Mouse (Mus musculus): ENCODE data around the gene Il20ra. TPM values are rescaled to one million over a fixed set of nuclear protein-coding genes. Genes with fewer than 3 reads are reported as not detected.
A peak's percentile ranks its signal among the peaks of the same experiment; 100 is the strongest.
"Not testable (repeated sequence)": the region's sequence is repeated elsewhere in the genome, so short reads cannot be mapped to it uniquely, and the experiment has no call there.

Gene Il20ra
- polyA plus RNA-seq, 1 experiment from 2014 or later = 0.56 TPM

DNA sequence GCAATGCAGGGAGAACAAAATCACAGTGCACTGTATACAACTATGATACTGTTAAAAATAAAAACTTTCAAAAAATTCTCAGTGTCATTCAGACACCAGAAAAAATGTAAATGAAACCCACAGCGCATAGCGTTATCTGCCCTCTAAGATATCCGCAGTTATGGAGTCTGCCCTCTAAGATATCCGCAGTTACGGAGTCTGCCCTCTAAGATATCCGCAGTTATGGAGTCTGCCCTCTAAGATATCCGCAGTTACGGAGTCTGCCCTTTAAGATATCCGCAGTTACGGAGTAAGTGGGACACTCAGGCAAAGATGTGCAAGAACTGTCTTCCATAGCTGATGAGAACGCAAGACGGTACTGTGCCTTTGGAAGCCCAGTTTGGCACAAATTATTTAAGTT, 4.6 kb upstream of the Il20ra start:
- Histone ChIP-seq H3K9ac (no peak overlapping the region), H3K27me3 (peaks cover 4% of the 10 kb centered on the region), H3K4me1 (peaks cover 9% of the 10 kb centered on the region; the same call in 1 of the 2 replicates), H3K9me3 (replicated peaks) (no peaks in the 10 kb centered on the region), H3K4me2 (replicated peaks) (no peak overlapping the region), H3K4me3 (replicated peaks) (no peak overlapping the region), H3K36me3 (no peaks in the 10 kb centered on the region), H3K27ac (replicated peaks) (no peak overlapping the region)
- 65% methylated on average over 12 of the region's 12 CpGs for whole genome bisulfite sequencing
- no peak for ATAC-seq (ENCODE audit: insufficient number of reproducible peaks, low FRiP score, low TSS enrichment, low read depth)

DNA sequence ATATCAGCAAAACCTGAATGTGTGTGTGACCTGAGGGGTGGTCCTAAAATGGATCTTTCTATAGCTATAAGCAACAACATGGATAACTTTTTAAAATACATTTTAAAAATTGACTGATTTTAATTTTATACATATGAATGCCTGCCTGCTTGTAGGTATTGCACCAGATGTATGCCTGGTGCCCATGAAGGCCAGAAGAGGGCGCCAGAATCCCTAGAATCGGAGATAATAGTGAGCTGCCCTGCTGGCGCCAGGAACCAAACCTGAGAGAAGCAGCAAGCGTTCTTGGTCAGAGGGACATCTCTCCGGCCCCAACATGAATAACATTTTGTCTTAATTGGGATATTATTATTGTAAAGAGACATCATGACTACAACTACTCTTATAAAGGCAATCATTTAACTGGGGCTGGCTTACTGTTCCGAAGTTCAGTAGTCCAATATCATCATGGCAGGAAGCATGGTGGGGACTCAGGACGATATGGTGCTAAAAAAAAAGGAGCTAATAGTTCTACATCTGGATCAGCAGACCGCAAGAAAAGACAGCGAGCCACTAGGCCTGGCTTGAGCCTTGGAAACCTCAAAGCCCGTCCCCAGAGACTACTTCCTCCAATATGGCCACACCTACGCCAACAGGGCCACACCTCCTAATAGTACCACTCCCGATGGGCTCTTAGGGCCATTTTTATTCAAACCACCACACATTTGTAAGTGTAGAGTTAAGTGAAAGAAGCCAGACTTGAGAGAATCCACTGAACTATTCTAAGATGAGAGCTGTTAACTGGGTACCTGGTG, 3.9 kb upstream of the Il20ra start:
- Histone ChIP-seq H3K9ac (no peak overlapping the region), H3K4me3 (replicated peaks) (no peak overlapping the region), H3K36me3 (no peaks in the 10 kb centered on the region), H3K27ac (replicated peaks) (no peak overlapping the region), H3K27me3 (peaks cover 4% of the 10 kb centered on the region), H3K4me2 (replicated peaks) (no peak overlapping the region), H3K4me1 (peaks cover 10% of the 10 kb centered on the region; the same call in 1 of the 2 replicates), H3K9me3 (replicated peaks) (no peaks in the 10 kb centered on the region)
- ATAC-seq (ENCODE audit: insufficient number of reproducible peaks, low FRiP score, low TSS enrichment, low read depth) = no peak
- 61% methylated on average over 12 of the region's 12 CpGs for WGBS

DNA sequence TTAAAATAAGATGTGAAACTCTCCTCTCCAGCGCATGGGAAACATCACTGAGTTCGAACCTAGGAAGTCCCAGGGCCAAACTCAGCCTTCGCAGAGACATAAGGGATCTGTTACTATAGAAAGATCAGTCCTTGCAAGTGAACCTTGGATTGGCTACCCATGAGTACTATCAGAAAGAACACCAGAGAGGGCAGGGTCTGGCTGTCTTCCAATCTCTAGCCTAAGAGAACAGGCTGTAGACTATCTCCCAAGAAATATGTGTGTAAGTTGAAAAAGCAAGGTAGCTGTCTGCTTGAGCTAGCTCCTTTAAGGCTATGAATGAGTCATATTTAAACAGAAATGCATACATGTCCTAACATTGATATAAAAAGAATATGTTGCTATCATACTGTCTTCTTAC, 1.4 kb upstream of the Il20ra start:
- peaks cover 10% of the 10 kb centered on the region; the same call in 1 of the 2 replicates for H3K4me1 ChIP-seq
- H3K4me2 ChIP-seq (replicated peaks) = no peak overlapping the region
- ATAC-seq (ENCODE audit: insufficient number of reproducible peaks, low FRiP score, low TSS enrichment, low read depth) = no peak
- WGBS = 72% methylated on average over 3 of the region's 3 CpGs
- no peaks in the 10 kb centered on the region for H3K36me3 ChIP-seq
- no peak overlapping the region for H3K27ac ChIP-seq (replicated peaks)
- H3K9me3 ChIP-seq (replicated peaks) = no peaks in the 10 kb centered on the region
- no peak overlapping the region for H3K9ac ChIP-seq
- H3K27me3 ChIP-seq = peaks cover 10% of the 10 kb centered on the region
- no peak overlapping the region for H3K4me3 ChIP-seq (replicated peaks)

DNA sequence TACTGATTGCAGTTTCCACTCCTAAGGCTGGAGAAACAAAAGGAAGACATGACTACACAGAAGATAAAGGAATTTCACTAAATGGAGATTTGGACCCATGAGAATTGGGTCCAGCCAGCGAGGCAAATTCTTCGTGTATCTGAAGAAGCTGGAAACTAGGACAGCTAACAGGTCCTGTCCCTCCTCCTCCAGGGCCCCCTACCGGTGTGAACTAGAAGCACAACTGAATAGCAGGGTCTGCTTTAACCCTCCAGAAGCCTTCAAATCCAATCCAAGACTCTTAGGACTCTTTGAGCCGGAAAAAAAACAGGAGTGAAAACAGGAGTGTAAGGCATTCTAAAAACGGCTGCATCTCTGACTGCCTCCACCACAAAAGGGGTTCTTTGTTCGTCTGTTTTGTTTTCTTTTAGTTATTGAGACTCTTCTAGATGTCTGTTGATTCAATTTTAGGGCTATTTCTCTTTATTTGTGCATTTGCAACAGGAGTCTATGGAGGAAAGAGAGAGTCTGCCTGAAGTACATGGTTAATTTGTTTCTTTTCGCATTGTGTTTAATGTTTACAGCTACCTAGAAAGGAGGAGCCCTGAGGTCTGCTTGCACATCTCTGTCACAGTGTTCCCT, 709 bp upstream of the Il20ra start:
- Histone ChIP-seq H3K4me1 (peaks cover 10% of the 10 kb centered on the region; the same call in 1 of the 2 replicates), H3K27ac (replicated peaks) (no peak overlapping the region), H3K4me2 (replicated peaks) (peak overlapping the region; percentile 95; the same call in 1 of the 2 replicates), H3K9ac (no peak overlapping the region), H3K4me3 (replicated peaks) (no peak overlapping the region), H3K36me3 (no peaks in the 10 kb centered on the region), H3K9me3 (replicated peaks) (no peaks in the 10 kb centered on the region), H3K27me3 (peaks cover 10% of the 10 kb centered on the region)
- ATAC-seq (ENCODE audit: insufficient number of reproducible peaks, low FRiP score, low TSS enrichment, low read depth) = no peak
- 35% methylated on average over 7 of the region's 7 CpGs for WGBS

DNA sequence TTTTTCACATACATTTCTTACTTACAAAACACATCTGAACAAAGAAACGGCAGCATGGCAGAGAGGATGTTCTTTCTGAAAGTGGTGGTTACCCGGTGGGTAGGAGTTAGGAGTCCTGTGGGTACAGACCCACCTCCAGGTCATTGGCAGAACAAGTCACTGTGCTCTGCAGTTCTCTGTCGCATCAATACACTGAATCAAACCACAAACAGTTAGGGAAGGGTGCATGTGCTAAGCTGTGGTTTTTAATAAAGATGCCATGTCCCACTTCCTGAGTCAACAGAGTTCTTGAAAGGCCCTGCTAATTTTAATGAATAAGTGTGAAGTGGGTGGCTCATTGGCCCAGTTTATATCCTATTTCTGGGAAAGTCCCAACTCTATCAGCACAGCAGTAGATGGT, 6.3 kb downstream of the Il20ra start:
- Histone ChIP-seq H3K4me2 (replicated peaks) (no peak overlapping the region), H3K36me3 (no peaks in the 10 kb centered on the region), H3K9me3 (replicated peaks) (no peaks in the 10 kb centered on the region), H3K27ac (replicated peaks) (no peak overlapping the region), H3K4me1 (peaks cover 5% of the 10 kb centered on the region; the same call in 1 of the 2 replicates), H3K9ac (no peak overlapping the region), H3K27me3 (peaks cover 5% of the 10 kb centered on the region; the same call in 1 of the 2 replicates), H3K4me3 (replicated peaks) (no peak overlapping the region)
- WGBS = 62% methylated on average over 3 of the region's 3 CpGs
- ATAC-seq (ENCODE audit: insufficient number of reproducible peaks, low FRiP score, low TSS enrichment, low read depth) = no peak

DNA sequence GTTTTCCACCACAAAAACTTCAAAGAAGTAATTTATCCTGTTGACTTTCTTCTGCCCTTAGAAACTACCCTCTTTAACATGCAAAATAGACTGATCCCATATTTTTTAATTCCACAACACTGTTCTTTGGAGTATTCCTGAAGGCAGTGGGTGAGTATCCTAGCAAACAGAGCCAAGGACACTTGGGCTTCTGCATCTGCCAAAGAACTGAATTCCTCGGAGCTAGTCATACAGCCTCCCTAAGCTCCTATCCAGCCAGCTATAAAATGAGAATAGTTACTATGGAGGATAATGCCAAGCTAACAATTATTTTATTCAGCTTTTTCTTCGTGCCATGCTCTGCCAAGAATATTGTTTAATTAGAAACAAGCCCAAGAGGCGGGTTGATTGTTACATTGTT, 9.9 kb downstream of the Il20ra start:
- ATAC-seq (ENCODE audit: insufficient number of reproducible peaks, low FRiP score, low TSS enrichment, low read depth) = no peak
- no peak overlapping the region for H3K4me3 ChIP-seq (replicated peaks)

DNA sequence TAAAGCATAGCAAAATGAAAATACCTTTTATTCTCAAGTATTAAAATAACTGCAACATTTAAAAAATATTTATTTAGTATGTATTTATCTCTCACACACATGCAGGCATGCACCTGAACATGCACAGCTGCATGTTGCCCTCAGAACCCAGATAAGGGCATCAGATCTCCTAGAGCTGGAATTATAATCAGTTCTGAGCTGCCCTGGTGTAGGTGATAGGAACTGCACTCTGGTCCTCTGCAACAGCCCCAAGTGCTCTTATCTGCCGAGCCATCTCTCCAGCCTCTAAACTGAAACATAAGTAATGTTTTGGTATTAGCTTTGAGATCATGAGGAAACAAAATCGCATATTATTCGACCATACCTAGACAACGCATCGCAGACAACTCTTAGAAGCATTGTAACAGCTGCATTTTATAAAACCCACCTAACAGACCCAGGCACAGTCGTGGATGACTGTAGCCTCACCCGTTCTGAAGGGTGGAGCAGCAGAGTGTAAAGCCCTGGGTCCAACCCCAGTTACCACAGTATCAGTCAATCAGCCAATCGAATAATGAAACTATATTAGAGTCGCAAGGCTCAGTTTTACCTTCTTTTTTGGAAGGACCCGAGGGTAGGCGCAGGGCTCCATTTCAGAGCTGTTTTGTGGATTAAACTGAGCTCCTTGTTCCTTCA, 11.9 kb downstream of the Il20ra start:
- H3K9me3 ChIP-seq (replicated peaks) = no peaks in the 10 kb centered on the region
- H3K27ac ChIP-seq (replicated peaks) = no peak overlapping the region
- no peak for ATAC-seq (ENCODE audit: insufficient number of reproducible peaks, low FRiP score, low TSS enrichment, low read depth)
- H3K4me1 ChIP-seq = peaks cover 5% of the 10 kb centered on the region; the same call in 1 of the 2 replicates
- H3K27me3 ChIP-seq = no peaks in the 10 kb centered on the region
- no peak overlapping the region for H3K9ac ChIP-seq
- 77% methylated on average over 11 of the region's 11 CpGs for WGBS
- no peak overlapping the region for H3K4me2 ChIP-seq (replicated peaks)
- H3K4me3 ChIP-seq (replicated peaks) = no peak overlapping the region
- H3K36me3 ChIP-seq = no peaks in the 10 kb centered on the region

More for the DNA sequence above, 9.9 kb downstream of the Il20ra start:
- 45% methylated on average over 3 of the region's 3 CpGs for WGBS
- Histone ChIP-seq H3K4me1 (peaks cover 5% of the 10 kb centered on the region; the same call in 1 of the 2 replicates), H3K27me3 (no peaks in the 10 kb centered on the region), H3K9ac (no peak overlapping the region), H3K9me3 (replicated peaks) (no peaks in the 10 kb centered on the region), H3K36me3 (no peaks in the 10 kb centered on the region), H3K4me2 (replicated peaks) (no peak overlapping the region), H3K27ac (replicated peaks) (no peak overlapping the region)

DNA sequence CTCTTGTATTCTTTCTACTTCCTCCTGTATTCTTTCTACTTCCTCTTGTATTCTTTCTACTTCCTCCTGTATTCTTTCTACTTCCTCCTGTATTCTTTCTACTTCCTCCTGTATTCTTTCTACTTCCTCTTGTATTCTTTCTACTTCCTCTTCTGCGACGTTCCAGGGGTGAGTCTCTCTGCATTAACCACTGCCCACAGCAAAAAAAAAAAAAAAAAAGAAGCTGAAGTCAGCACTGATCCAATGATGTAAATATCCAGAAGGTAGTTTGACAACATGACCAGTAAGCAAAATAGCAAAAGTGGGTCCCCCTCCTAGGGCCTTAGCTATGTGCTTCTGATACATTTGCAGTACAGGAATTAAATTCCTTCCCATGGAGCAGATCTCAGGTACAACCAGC, 26.1 kb downstream of the Il20ra start:
- H3K27me3 ChIP-seq; ATAC-seq (ENCODE audit: insufficient number of reproducible peaks, low FRiP score, low TSS enrichment, low read depth); H3K36me3 ChIP-seq; H3K4me2 ChIP-seq (replicated peaks); H3K9me3 ChIP-seq (replicated peaks); H3K27ac ChIP-seq (replicated peaks); H3K4me1 ChIP-seq; H3K4me3 ChIP-seq (replicated peaks); H3K9ac ChIP-seq: not testable (repeated sequence)
- WGBS = 90% methylated on average over 2 of the region's 2 CpGs

DNA sequence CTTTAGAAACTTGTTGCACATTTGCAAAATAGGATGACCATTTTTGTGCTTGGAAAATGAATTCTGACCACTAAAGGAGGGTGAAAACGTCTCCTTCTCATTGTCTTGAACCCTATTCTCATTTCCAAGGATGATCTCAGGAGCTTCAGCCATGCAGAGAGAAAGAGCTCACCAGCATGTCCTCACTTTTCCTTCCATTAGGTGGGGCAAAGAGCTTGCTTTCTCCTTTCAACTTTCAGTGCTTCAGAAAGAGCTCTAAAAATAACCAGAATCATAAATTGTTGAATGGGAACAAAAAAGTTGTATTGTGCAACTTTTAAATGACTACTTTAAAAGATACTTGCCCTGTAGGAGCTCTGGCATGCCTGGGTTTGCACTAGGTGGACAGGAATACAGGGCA, 33.3 kb downstream of the Il20ra start:
- ATAC-seq (ENCODE audit: insufficient number of reproducible peaks, low FRiP score, low TSS enrichment, low read depth) = no peak
- Histone ChIP-seq H3K4me3 (replicated peaks) (no peak overlapping the region), H3K9ac (no peak overlapping the region), H3K4me2 (replicated peaks) (no peak overlapping the region), H3K4me1 (no peaks in the 10 kb centered on the region), H3K27me3 (no peaks in the 10 kb centered on the region), H3K36me3 (no peaks in the 10 kb centered on the region), H3K9me3 (replicated peaks) (no peaks in the 10 kb centered on the region), H3K27ac (replicated peaks) (no peak overlapping the region)
- 43% methylated on average over 1 of the region's 1 CpGs for WGBS

DNA sequence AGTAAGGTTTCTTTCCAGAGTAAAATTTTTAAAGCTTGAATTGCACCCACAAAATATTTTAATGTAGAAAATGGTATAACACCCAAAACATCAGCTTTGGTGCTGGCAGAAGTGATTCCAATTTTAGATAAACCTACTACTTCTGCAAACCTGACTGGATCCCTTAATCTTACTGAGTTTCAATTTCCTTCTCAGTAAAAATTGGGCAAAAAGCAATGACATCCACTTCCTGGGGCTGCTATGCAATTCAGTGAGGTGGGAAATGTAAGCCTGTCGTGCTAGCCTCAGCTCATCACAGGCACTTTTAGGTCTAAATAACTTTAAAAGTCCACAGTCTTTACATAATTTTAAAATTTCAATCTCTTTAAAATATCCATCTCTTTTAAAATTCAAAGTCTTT, 33.8 kb downstream of the Il20ra start:
- Histone ChIP-seq H3K36me3 (no peaks in the 10 kb centered on the region), H3K4me3 (replicated peaks) (no peak overlapping the region), H3K4me2 (replicated peaks) (no peak overlapping the region), H3K9ac (no peak overlapping the region), H3K4me1 (no peaks in the 10 kb centered on the region), H3K27me3 (no peaks in the 10 kb centered on the region), H3K27ac (replicated peaks) (no peak overlapping the region), H3K9me3 (replicated peaks) (no peaks in the 10 kb centered on the region)
- WGBS = 84% methylated on average over 1 of the region's 1 CpGs
- ATAC-seq (ENCODE audit: insufficient number of reproducible peaks, low FRiP score, low TSS enrichment, low read depth) = no peak

DNA sequence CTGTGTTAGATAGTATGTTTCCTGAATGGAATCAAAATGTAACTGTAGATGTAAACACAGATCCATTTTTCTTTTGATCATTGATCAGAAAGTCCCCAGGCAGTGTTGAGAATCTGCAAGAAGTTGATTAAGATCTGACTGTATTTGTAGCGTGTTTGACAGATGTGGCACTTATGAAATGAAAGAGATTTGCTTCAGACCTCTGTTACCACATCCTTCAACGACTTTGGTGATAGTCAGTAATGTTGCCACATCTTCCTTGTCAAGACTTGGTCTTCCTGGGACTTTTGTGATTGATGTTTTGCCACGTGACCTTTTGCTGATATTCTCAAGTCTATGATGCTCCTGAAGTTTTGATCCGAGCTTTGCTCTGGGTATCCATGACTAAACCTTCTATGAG, 35.3 kb downstream of the Il20ra start:
- Histone ChIP-seq H3K9ac (no peak overlapping the region), H3K4me1 (no peaks in the 10 kb centered on the region), H3K9me3 (replicated peaks) (no peaks in the 10 kb centered on the region), H3K36me3 (no peaks in the 10 kb centered on the region), H3K27ac (replicated peaks) (no peak overlapping the region), H3K4me3 (replicated peaks) (no peak overlapping the region), H3K4me2 (replicated peaks) (no peak overlapping the region), H3K27me3 (no peaks in the 10 kb centered on the region)
- WGBS = 61% methylated on average over 4 of the region's 4 CpGs
- no peak for ATAC-seq (ENCODE audit: insufficient number of reproducible peaks, low FRiP score, low TSS enrichment, low read depth)
